ENCODE assay signal across 15 mouse cellular contexts in the genomic region with DNA sequence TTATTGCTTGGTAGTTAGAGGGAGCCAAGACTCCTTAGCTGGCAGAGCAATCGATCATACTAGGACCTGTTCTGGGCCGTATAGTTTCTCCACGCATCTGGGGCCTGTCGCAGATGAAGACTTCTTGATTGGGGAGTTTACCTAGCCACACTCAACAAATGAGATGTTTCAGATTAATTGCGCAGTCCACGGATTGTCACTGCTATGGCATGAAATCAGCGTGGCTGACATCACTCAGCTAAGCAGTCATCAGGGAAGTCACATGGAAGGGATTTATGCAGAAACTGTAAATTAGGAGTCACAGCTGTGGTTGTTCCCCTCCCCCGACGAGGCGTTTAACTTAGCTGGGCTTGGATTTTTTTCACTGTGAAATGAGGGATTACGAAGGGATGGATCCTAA.
DNase-seq lines count a peak whose midpoint lies in the region; ATAC-seq and TF ChIP-seq lines count a peak whose summit lies in the region.
"Had no signal": no experiment of that assay in that cellular context is flagged by ENCODE, and none has a peak within 500 bp of the region (broad histone marks: within the 10 kb centered on the region; RNA-seq: fewer than 3 reads in every experiment).

No protein-coding gene starts in this region.

- no peaks in the 10 kb centered on the region for H3K9me3 ChIP-seq in embryonic facial prominence, embryonic 14.5 days (ENCODE audit: control insufficient read depth, low read length)
- H3K9me3 ChIP-seq in embryonic facial prominence, embryonic 10.5 days: no peaks in the 10 kb centered on the region
- no peaks in the 10 kb centered on the region for H3K9me3 ChIP-seq in midbrain, embryonic 12.5 days
- no peaks in the 10 kb centered on the region for H3K9me3 ChIP-seq in midbrain, embryonic 16.5 days (replicated peaks; ENCODE audit: control insufficient read depth, low read length, poor library complexity, severe bottlenecking)
- no peaks in the 10 kb centered on the region for H3K9me3 ChIP-seq in hindbrain, embryonic 15.5 days
- H3K9me3 ChIP-seq: embryonic facial prominence, embryonic 13.5 days had no signal

- TF ChIP-seq CTCF in olfactory bulb, adult 2 months (IDR thresholded peaks at IDR 0.05; ENCODE audit: insufficient read depth, low read depth, low read length): no peak

- DNase-seq in embryonic facial prominence, embryonic 14.5 days (ENCODE audit: low spot score): peak; percentile 44
- no peak for DNase-seq in embryonic facial prominence, embryonic 10.5 days (ENCODE audit: low spot score)
- no peak for DNase-seq in spleen, postnatal 4 days (ENCODE audit: low spot score in 2 of 2)
- DNase-seq in adrenal gland, postnatal 10 days: no peak
- DNase-seq: cerebellum, adult 11-12 months; gastrocnemius, postnatal 36 days had no signal

- 78% methylated on average over 11 of the region's 11 CpGs for WGBS in embryonic facial prominence, embryonic 14.5 days
- 89% methylated on average over 11 of the region's 11 CpGs for WGBS in embryonic facial prominence, embryonic 10.5 days
- 71% methylated on average over 11 of the region's 11 CpGs for WGBS in midbrain, embryonic 12.5 days
- 59% methylated on average over 11 of the region's 11 CpGs for WGBS in midbrain, embryonic 16.5 days
- WGBS in hindbrain, embryonic 15.5 days: 51% methylated on average over 11 of the region's 11 CpGs
- 54% methylated on average over 11 of the region's 11 CpGs for WGBS in olfactory bulb, adult 2 months

- no peak for TF ChIP-seq POLR2A in olfactory bulb, adult 2 months (IDR thresholded peaks at IDR 0.05; ENCODE audit: insufficient read depth, low read depth, low read length)

- H3K27ac ChIP-seq in embryonic facial prominence, embryonic 14.5 days (replicated peaks; ENCODE audit: low read depth, low read length): no peak overlapping the region
- no peak overlapping the region for H3K27ac ChIP-seq in embryonic facial prominence, embryonic 10.5 days (replicated peaks)
- H3K27ac ChIP-seq in midbrain, embryonic 12.5 days (replicated peaks): peak overlapping the region; percentile 11; the same call in 1 of the 2 replicates
- no peak overlapping the region for H3K27ac ChIP-seq in midbrain, embryonic 16.5 days (ENCODE audit: low read length)
- no peak overlapping the region for H3K27ac ChIP-seq in hindbrain, embryonic 15.5 days (replicated peaks)
- 0 out of 2 replicates have a peak overlapping the region, but pooled peaks have one; percentile 12 for H3K27ac ChIP-seq in olfactory bulb, adult 2 months (ENCODE audit: insufficient read depth, low read depth, low read length)
- H3K27ac ChIP-seq: embryonic facial prominence, embryonic 13.5 days; kidney, postnatal 0 days had no signal

- peaks cover 11% of the 10 kb centered on the region; the same call in 1 of the 2 replicates for H3K4me1 ChIP-seq in embryonic facial prominence, embryonic 14.5 days (ENCODE audit: control insufficient read depth, insufficient read depth, low read length)
- peaks cover 13% of the 10 kb centered on the region for H3K4me1 ChIP-seq in embryonic facial prominence, embryonic 10.5 days
- H3K4me1 ChIP-seq in midbrain, embryonic 12.5 days: peaks cover 9% of the 10 kb centered on the region; the same call in 1 of the 2 replicates
- H3K4me1 ChIP-seq in midbrain, embryonic 16.5 days (ENCODE audit: control insufficient read depth, insufficient read depth, low read length): peaks cover 3% of the 10 kb centered on the region; the same call in 1 of the 2 replicates
- H3K4me1 ChIP-seq in hindbrain, embryonic 15.5 days (replicated peaks): peaks cover 15% of the 10 kb centered on the region
- peaks cover 5% of the 10 kb centered on the region; the same call in 1 of the 2 replicates for H3K4me1 ChIP-seq in olfactory bulb, adult 2 months (ENCODE audit: control insufficient read depth, insufficient read depth, low read length)

- no peak overlapping the region for H3K4me2 ChIP-seq in embryonic facial prominence, embryonic 14.5 days (ENCODE audit: low read depth, low read length)
- no peak overlapping the region for H3K4me2 ChIP-seq in midbrain, embryonic 12.5 days (replicated peaks)
- no peak overlapping the region for H3K4me2 ChIP-seq in midbrain, embryonic 16.5 days (ENCODE audit: low read length)
- H3K4me2 ChIP-seq in hindbrain, embryonic 15.5 days: no peak overlapping the region
- H3K4me2 ChIP-seq: embryonic facial prominence, embryonic 13.5 days had no signal

- H3K27me3 ChIP-seq in embryonic facial prominence, embryonic 14.5 days (replicated peaks; ENCODE audit: control insufficient read depth, insufficient read depth, low read length): no peaks in the 10 kb centered on the region
- no peaks in the 10 kb centered on the region for H3K27me3 ChIP-seq in embryonic facial prominence, embryonic 10.5 days (replicated peaks; ENCODE audit: low read depth, poor library complexity, severe bottlenecking)
- H3K27me3 ChIP-seq in midbrain, embryonic 12.5 days: no peaks in the 10 kb centered on the region
- H3K27me3 ChIP-seq in midbrain, embryonic 16.5 days (ENCODE audit: control insufficient read depth, insufficient read depth, low read depth, low read length): no peaks in the 10 kb centered on the region
- H3K27me3 ChIP-seq in hindbrain, embryonic 15.5 days: no peaks in the 10 kb centered on the region
- H3K27me3 ChIP-seq: CH12.LX; embryonic facial prominence, embryonic 13.5 days had no signal

- H3K4me3 ChIP-seq in embryonic facial prominence, embryonic 14.5 days (ENCODE audit: low read depth, low read length): no peak overlapping the region
- no peak overlapping the region for H3K4me3 ChIP-seq in embryonic facial prominence, embryonic 10.5 days
- no peak overlapping the region for H3K4me3 ChIP-seq in midbrain, embryonic 12.5 days
- H3K4me3 ChIP-seq in midbrain, embryonic 16.5 days (ENCODE audit: low read depth, low read length): no peak overlapping the region
- no peak overlapping the region for H3K4me3 ChIP-seq in hindbrain, embryonic 15.5 days
- no peak overlapping the region for H3K4me3 ChIP-seq in olfactory bulb, adult 2 months (ENCODE audit: insufficient read depth, low read depth, low read length)
- H3K4me3 ChIP-seq: embryonic facial prominence, embryonic 13.5 days had no signal

- no peak for ATAC-seq in embryonic facial prominence, embryonic 14.5 days (ENCODE audit: low read depth)
- ATAC-seq in midbrain, embryonic 12.5 days (ENCODE audit: low FRiP score, low read depth): peak; percentile 56
- no peak for ATAC-seq in midbrain, embryonic 16.5 days
- peak; percentile 64; the same call in 1 of the 2 replicates for ATAC-seq in hindbrain, embryonic 15.5 days (ENCODE audit: low FRiP score, low read depth)
- ATAC-seq: activated CD4-positive, CD25-positive, alpha-beta regulatory T cell, adult 4 months; inflammation-experienced regulatory T-cells, adult 6 months had no signal

- H3K36me3 ChIP-seq in embryonic facial prominence, embryonic 14.5 days (ENCODE audit: control insufficient read depth, insufficient read depth, low read length): no peaks in the 10 kb centered on the region
- no peaks in the 10 kb centered on the region for H3K36me3 ChIP-seq in embryonic facial prominence, embryonic 10.5 days (replicated peaks)
- H3K36me3 ChIP-seq in midbrain, embryonic 12.5 days: no peaks in the 10 kb centered on the region
- no peaks in the 10 kb centered on the region for H3K36me3 ChIP-seq in midbrain, embryonic 16.5 days (ENCODE audit: control insufficient read depth, insufficient read depth, low read length)
- H3K36me3 ChIP-seq in hindbrain, embryonic 15.5 days: no peaks in the 10 kb centered on the region
- H3K36me3 ChIP-seq: embryonic facial prominence, embryonic 13.5 days had no signal

- H3K9ac ChIP-seq in embryonic facial prominence, embryonic 14.5 days (ENCODE audit: low read depth, low read length): no peak overlapping the region
- H3K9ac ChIP-seq in midbrain, embryonic 12.5 days (replicated peaks): no peak overlapping the region
- no peak overlapping the region for H3K9ac ChIP-seq in midbrain, embryonic 16.5 days (ENCODE audit: low read depth, low read length)
- no peak overlapping the region for H3K9ac ChIP-seq in hindbrain, embryonic 15.5 days
- H3K9ac ChIP-seq: embryonic facial prominence, embryonic 13.5 days had no signal

Comparison
In these comparisons a context has a peak if more than half of its experiments do, and no peak if none do; other contexts are left out.
1. ATAC-seq: peak in midbrain, embryonic 12.5 days (single experiment) and hindbrain, embryonic 15.5 days (single experiment); none in embryonic facial prominence, embryonic 14.5 days (single experiment) and midbrain, embryonic 16.5 days (single experiment).
2. H3K27ac ChIP-seq: peak in midbrain, embryonic 12.5 days (single experiment) and olfactory bulb, adult 2 months (single experiment); none in embryonic facial prominence, embryonic 14.5 days (single experiment), embryonic facial prominence, embryonic 10.5 days (single experiment), midbrain, embryonic 16.5 days (single experiment) and hindbrain, embryonic 15.5 days (single experiment).